Mouse (Mus musculus): ENCODE results near the gene Iqcn. TPM values are rescaled to one million over a fixed set of nuclear protein-coding genes. Genes with fewer than 3 reads are reported as not detected.

The Iqcn gene
- total and polyA plus RNA-seq, 3 experiments = not detected

- H3K79me2 ChIP-seq (ENCODE audit: control insufficient read depth, insufficient read depth, low read length, poor library complexity) = no peaks in the 10 kb centered on the region
- no peaks in the 10 kb centered on the region for H3K4me1 ChIP-seq (ENCODE audit: control insufficient read depth in 1 of 2, insufficient read depth in 2 of 2, low read length in 2 of 2)
- H3K27me3 ChIP-seq (ENCODE audit: control insufficient read depth in 1 of 2, insufficient read depth in 2 of 2, low read length in 2 of 2) = no peaks in the 10 kb centered on the region; a peak in 1 of 4 replicates
- DNase-seq (ENCODE audit: low read depth, low spot score) = no peak
- no peak overlapping the region for H3K4me3 ChIP-seq (ENCODE audit: control insufficient read depth in 1 of 2, insufficient read depth in 1 of 2, low read depth in 2 of 2, low read length in 2 of 2)
- TF ChIP-seq MYC (IDR thresholded peaks at IDR 0.05; ENCODE audit: low read depth, low read length) = no peak
- TF ChIP-seq CHD2 (IDR thresholded peaks at IDR 0.05; ENCODE audit: low read length) = no peak
- no peak for TF ChIP-seq CHD1 (IDR thresholded peaks at IDR 0.05; ENCODE audit: low read depth, low read length)
- TF ChIP-seq HCFC1 (IDR thresholded peaks at IDR 0.05; ENCODE audit: low read depth, low read length) = no peak
- no peak for TF ChIP-seq EP300 (IDR thresholded peaks at IDR 0.05; ENCODE audit: low read depth in 1 of 2, low read length in 2 of 2)
- TF ChIP-seq KAT2A (conservative IDR thresholded peaks at IDR 0.05; ENCODE audit: low read depth, low read length) = no peak
- TF ChIP-seq RCOR1 (IDR thresholded peaks at IDR 0.05; ENCODE audit: low read depth, low read length) = no peak
- no peak for TF ChIP-seq ELF1 (IDR thresholded peaks at IDR 0.05; ENCODE audit: low read depth, low read length)
- no peak for TF ChIP-seq ZNF384 (IDR thresholded peaks at IDR 0.05; ENCODE audit: low read depth, low read length)
- TF ChIP-seq TBP (IDR thresholded peaks at IDR 0.05; ENCODE audit: low read depth, low read length) = no peak
- TF ChIP-seq E2F4 (IDR thresholded peaks at IDR 0.05; ENCODE audit: borderline replicate concordance, low read depth, low read length) = no peak
- no peak for TF ChIP-seq RAD21 (IDR thresholded peaks at IDR 0.05; ENCODE audit: low read depth, low read length)
- no peak for TF ChIP-seq NRF1 (IDR thresholded peaks at IDR 0.05; ENCODE audit: insufficient read depth, low read depth, low read length, poor library complexity, severe bottlenecking)
- TF ChIP-seq UBTF (IDR thresholded peaks at IDR 0.05; ENCODE audit: borderline replicate concordance, insufficient read depth, low read depth, low read length) = no peak
- TF ChIP-seq ZC3H11A (IDR thresholded peaks at IDR 0.05; ENCODE audit: low read depth, low read length) = no peak
- no peak for TF ChIP-seq MXI1 (IDR thresholded peaks at IDR 0.05; ENCODE audit: low read depth, low read length)
- TF ChIP-seq SIN3A (IDR thresholded peaks at IDR 0.05; ENCODE audit: low read length) = no peak
- no peak for TF ChIP-seq MAFK (IDR thresholded peaks at IDR 0.05; ENCODE audit: borderline replicate concordance, low read depth, low read length)
- no peak overlapping the region for H3K9ac ChIP-seq (ENCODE audit: control insufficient read depth, low read depth, low read length, poor library complexity, severe bottlenecking)
- H3K36me3 ChIP-seq (ENCODE audit: control insufficient read depth in 1 of 2, insufficient read depth in 2 of 2, low read length in 2 of 2) = no peaks in the 10 kb centered on the region
- H3K27ac ChIP-seq (ENCODE audit: control insufficient read depth, low read depth, low read length) = no peak overlapping the region
- H3K9me3 ChIP-seq (replicated peaks; ENCODE audit: insufficient read depth, low read length) = no peaks in the 10 kb centered on the region
These were observed 42.5 kb downstream of the Iqcn start for GRCm38 (mm10) chr8:70745691-70746220.

DNA sequence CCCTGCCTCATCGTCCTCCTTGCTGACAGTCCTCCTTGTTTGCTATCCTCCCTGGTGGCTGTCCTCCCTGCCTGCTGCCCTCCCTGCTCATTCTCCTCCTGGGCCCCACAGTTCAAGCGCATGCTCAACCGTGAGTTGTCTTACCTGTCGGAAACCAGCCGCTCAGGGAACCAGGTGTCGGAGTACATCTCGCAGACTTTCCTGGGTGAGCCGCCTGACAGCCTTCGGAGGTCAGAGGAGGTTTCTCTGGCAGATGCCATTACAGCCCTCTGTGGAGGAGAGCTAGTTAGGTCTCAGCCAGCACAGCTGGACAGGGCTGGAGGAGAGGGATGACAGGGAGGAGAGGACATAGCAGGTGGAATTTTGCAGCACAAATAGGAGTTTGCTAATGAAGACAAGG, 43.4 kb downstream of the Iqcn start:
- TF ChIP-seq GABPA (IDR thresholded peaks at IDR 0.05; ENCODE audit: low read depth, low read length) (no peak), TBP (IDR thresholded peaks at IDR 0.05; ENCODE audit: low read depth, low read length) (no peak), ZMIZ1 (IDR thresholded peaks at IDR 0.05; ENCODE audit: low read depth, low read length) (no peak), NRF1 (IDR thresholded peaks at IDR 0.05; ENCODE audit: insufficient read depth, low read depth, low read length, poor library complexity, severe bottlenecking) (no peak), ETS1 (IDR thresholded peaks at IDR 0.05; ENCODE audit: low read depth, low read length) (no peak), MYB (IDR thresholded peaks at IDR 0.05; ENCODE audit: low read depth, low read length) (no peak), BHLHE40 (IDR thresholded peaks at IDR 0.05; ENCODE audit: borderline replicate concordance, low read depth, low read length) (no peak), SIN3A (IDR thresholded peaks at IDR 0.05; ENCODE audit: low read length) (no peak), CTCF (IDR thresholded peaks at IDR 0.05 in 2 of 3, conservative IDR thresholded peaks at IDR 0.05 in 1 of 3; ENCODE audit: control insufficient read depth in 1 of 3, insufficient read depth in 1 of 3, low read depth in 2 of 3, low read length in 3 of 3, poor library complexity in 1 of 3, severe bottlenecking in 1 of 3) (no peak), RAD21 (IDR thresholded peaks at IDR 0.05; ENCODE audit: low read depth, low read length) (no peak), MAX (IDR thresholded peaks at IDR 0.05; ENCODE audit: low read length) (no peak)
- H3K4me1 ChIP-seq (ENCODE audit: control insufficient read depth in 1 of 2, insufficient read depth in 2 of 2, low read length in 2 of 2) = no peaks in the 10 kb centered on the region
- H3K79me2 ChIP-seq (ENCODE audit: control insufficient read depth, insufficient read depth, low read length, poor library complexity) = no peaks in the 10 kb centered on the region
- no peaks in the 10 kb centered on the region for H3K36me3 ChIP-seq (ENCODE audit: control insufficient read depth in 1 of 2, insufficient read depth in 2 of 2, low read length in 2 of 2)
- no peaks in the 10 kb centered on the region for H3K27me3 ChIP-seq (ENCODE audit: control insufficient read depth in 1 of 2, insufficient read depth in 2 of 2, low read length in 2 of 2)
- no peaks in the 10 kb centered on the region for H3K9me3 ChIP-seq (replicated peaks; ENCODE audit: insufficient read depth, low read length)
- H3K4me3 ChIP-seq (ENCODE audit: control insufficient read depth in 1 of 2, insufficient read depth in 1 of 2, low read depth in 2 of 2, low read length in 2 of 2) = no peak overlapping the region
- H3K9ac ChIP-seq (ENCODE audit: control insufficient read depth, low read depth, low read length, poor library complexity, severe bottlenecking) = no peak overlapping the region
- no peak for DNase-seq (ENCODE audit: low read depth, low spot score)
- H3K27ac ChIP-seq (ENCODE audit: control insufficient read depth, low read depth, low read length) = no peak overlapping the region
